21 mouse cellular contexts compared by ENCODE assay signal in the genomic region with DNA sequence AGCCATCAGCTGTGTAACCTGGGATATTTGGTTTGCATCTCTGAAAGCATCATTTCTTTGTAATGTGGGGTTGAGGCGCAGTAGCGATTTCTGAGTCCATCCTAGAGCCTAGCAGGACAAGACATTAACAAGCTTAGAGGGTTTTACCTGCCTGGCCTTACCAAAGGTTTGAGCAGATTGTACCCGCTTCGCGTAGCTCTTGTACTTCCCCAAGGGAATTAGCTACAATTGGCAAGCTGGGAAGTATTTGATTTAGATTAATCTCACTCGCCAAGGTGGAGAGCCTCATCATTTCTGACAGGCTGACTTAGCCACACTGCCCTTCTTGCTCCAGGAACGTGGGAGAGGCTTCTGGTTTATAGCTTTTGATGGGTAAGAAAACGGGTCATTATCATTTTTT.
DNase-seq lines count a peak whose midpoint lies in the region; ATAC-seq and TF ChIP-seq lines count a peak whose summit lies in the region.
"Had no signal": no experiment of that assay in that cellular context is flagged by ENCODE, and none has a peak within 500 bp of the region (broad histone marks: within the 10 kb centered on the region; RNA-seq: fewer than 3 reads in every experiment).

No protein-coding gene starts in this region.

- no peaks in the 10 kb centered on the region for H3K9me3 ChIP-seq in hindbrain, embryonic 10.5 days
- no peaks in the 10 kb centered on the region for H3K9me3 ChIP-seq in hindbrain, embryonic 11.5 days (ENCODE audit: control insufficient read depth, low read length)
- H3K9me3 ChIP-seq: embryonic facial prominence, embryonic 12.5 days; forebrain, embryonic 12.5 days; heart, embryonic 13.5 days; hindbrain, embryonic 15.5 days had no signal

- no peak for ATAC-seq in hindbrain, embryonic 11.5 days (ENCODE audit: low FRiP score)
- ATAC-seq: inflammation-experienced regulatory T-cells, adult 6 months; Patski had no signal

- no peak for TF ChIP-seq CTCF in brain, embryonic 14.5 days (IDR thresholded peaks at IDR 0.05; ENCODE audit: borderline replicate concordance, extremely low read depth, insufficient read depth, insufficient read length)

- H3K4me3 ChIP-seq in hindbrain, embryonic 10.5 days, result no peak overlapping the region
- no peak overlapping the region for H3K4me3 ChIP-seq in hindbrain, embryonic 11.5 days (ENCODE audit: low read depth, low read length)
- H3K4me3 ChIP-seq: embryonic facial prominence, embryonic 12.5 days; forebrain, embryonic 12.5 days; heart, embryonic 13.5 days; hindbrain, embryonic 15.5 days had no signal

- no peak for TF ChIP-seq POLR2A in brain, embryonic 14.5 days (IDR thresholded peaks at IDR 0.05; ENCODE audit: borderline replicate concordance, extremely low read depth, insufficient read depth, insufficient read length, poor library complexity, severe bottlenecking)

- peaks cover 13% of the 10 kb centered on the region; the same call in 1 of the 2 replicates for H3K4me1 ChIP-seq in hindbrain, embryonic 10.5 days (replicated peaks)
- H3K4me1 ChIP-seq in hindbrain, embryonic 11.5 days (replicated peaks; ENCODE audit: control insufficient read depth, insufficient read depth, low read length), result no peaks in the 10 kb centered on the region
- H3K4me1 ChIP-seq: heart, embryonic 13.5 days; hindbrain, embryonic 15.5 days had no signal

- DNase-seq in hindbrain, embryonic 10.5 days (ENCODE audit: low spot score), result no peak
- no peak for DNase-seq in hindbrain, embryonic 11.5 days (ENCODE audit: low spot score)
- peak; percentile 83 for DNase-seq in Muller cell, postnatal 12 days (ENCODE audit: inconsistent ontology term)
- DNase-seq in brain, embryonic 14.5 days (ENCODE audit: low read depth), result peak; percentile 47
- peak; percentile 40 for DNase-seq in retina, postnatal 1 day
- DNase-seq in left cerebral cortex, adult 9 months (ENCODE audit: low spot score in 2 of 2), result no peak
- no peak for DNase-seq in gastrocnemius, adult 18-20 months (ENCODE audit: low spot score)
- DNase-seq: adrenal gland, adult 8-10 months; adrenal gland, postnatal 36 days; cerebellum, adult 11 months; cerebellum, adult 8-10 months; cerebellum, postnatal 14 days; embryo, embryonic 11 days; gastrocnemius, postnatal 14 days; heart, postnatal 4 days had no signal

- H3K36me3 ChIP-seq in hindbrain, embryonic 10.5 days, result no peaks in the 10 kb centered on the region
- H3K36me3 ChIP-seq in hindbrain, embryonic 11.5 days (ENCODE audit: control insufficient read depth, insufficient read depth, low read length), result no peaks in the 10 kb centered on the region
- H3K36me3 ChIP-seq: embryonic facial prominence, embryonic 12.5 days; forebrain, embryonic 12.5 days; heart, embryonic 13.5 days; hindbrain, embryonic 15.5 days had no signal

- 76% methylated on average over 8 of the region's 8 CpGs for WGBS in hindbrain, embryonic 10.5 days
- WGBS in hindbrain, embryonic 11.5 days, result 60% methylated on average over 8 of the region's 8 CpGs

- peaks cover 23% of the 10 kb centered on the region; the same call in 1 of the 2 replicates for H3K27me3 ChIP-seq in hindbrain, embryonic 10.5 days (ENCODE audit: insufficient read depth, poor library complexity, severe bottlenecking)
- H3K27me3 ChIP-seq in hindbrain, embryonic 11.5 days (ENCODE audit: control insufficient read depth, insufficient read depth, low read length), result no peaks in the 10 kb centered on the region; the same call in 1 of the 2 replicates
- H3K27me3 ChIP-seq: embryonic facial prominence, embryonic 12.5 days had no signal

- H3K9ac ChIP-seq in hindbrain, embryonic 11.5 days (ENCODE audit: low read depth, low read length), result no peak overlapping the region
- H3K9ac ChIP-seq: embryonic facial prominence, embryonic 12.5 days; forebrain, embryonic 12.5 days; heart, embryonic 13.5 days; hindbrain, embryonic 15.5 days had no signal

- peak overlapping the region; percentile 17; the same call in 1 of the 2 replicates for H3K27ac ChIP-seq in hindbrain, embryonic 10.5 days
- H3K27ac ChIP-seq in hindbrain, embryonic 11.5 days (ENCODE audit: low read depth, low read length), result no peak overlapping the region
- H3K27ac ChIP-seq: embryonic facial prominence, embryonic 12.5 days; forebrain, embryonic 12.5 days; heart, embryonic 13.5 days; hindbrain, embryonic 15.5 days had no signal

- H3K4me2 ChIP-seq in hindbrain, embryonic 11.5 days (replicated peaks; ENCODE audit: low read depth, low read length), result no peak overlapping the region
- H3K4me2 ChIP-seq: embryonic facial prominence, embryonic 12.5 days; forebrain, embryonic 12.5 days; heart, embryonic 13.5 days; hindbrain, embryonic 15.5 days had no signal

Comparison
In these comparisons a context has a peak if more than half of its experiments do, and no peak if none do; other contexts are left out.
1. DNase-seq: peak in Muller cell, postnatal 12 days (single experiment), brain, embryonic 14.5 days (single experiment) and retina, postnatal 1 day (single experiment); none in hindbrain, embryonic 10.5 days (single experiment), hindbrain, embryonic 11.5 days (single experiment), left cerebral cortex, adult 9 months (0 of 2) and gastrocnemius, adult 18-20 months (single experiment).